Mouse (Mus musculus): ENCODE results near the gene Cyfip2. TPM values are rescaled to one million over a fixed set of nuclear protein-coding genes. Genes with fewer than 3 reads are reported as not detected.
"Not testable (repeated sequence)": the region's sequence is repeated elsewhere in the genome, so short reads cannot be mapped to it uniquely, and the experiment has no call there.

Gene Cyfip2
- total and polyA plus RNA-seq, 2 experiments = 0.55 to 0.71 TPM

DNA sequence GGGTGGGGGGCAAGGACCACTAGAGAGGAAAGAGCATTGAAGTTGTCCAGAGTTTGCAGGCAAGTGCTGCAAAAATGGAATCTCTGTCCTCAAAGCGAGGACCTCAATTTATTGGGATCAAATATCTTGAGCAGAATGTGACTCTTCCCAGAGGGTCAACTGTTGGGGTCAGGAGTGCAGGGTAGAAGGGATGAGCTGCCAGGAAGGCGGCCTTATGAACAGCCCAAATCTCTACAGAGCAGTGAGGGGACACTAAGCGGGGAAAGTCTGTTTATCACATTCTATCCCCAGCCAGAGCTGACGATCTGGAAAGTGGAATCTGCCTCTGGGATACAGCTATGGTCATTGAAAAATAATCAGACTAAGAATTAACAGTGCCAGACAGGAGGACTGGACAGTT, 118.5 kb downstream of the Cyfip2 start:
- Histone ChIP-seq H3K4me1 (ENCODE audit: control insufficient read depth, insufficient read depth, low read length) (no peaks in the 10 kb centered on the region), H3K27me3 (ENCODE audit: control insufficient read depth, insufficient read depth, low read length) (no peaks in the 10 kb centered on the region), H3K79me2 (ENCODE audit: control insufficient read depth, insufficient read depth, low read length) (no peaks in the 10 kb centered on the region), H3K9ac (ENCODE audit: low read depth, low read length) (no peak overlapping the region), H3K36me3 (ENCODE audit: control insufficient read depth, insufficient read depth, low read length) (no peaks in the 10 kb centered on the region), H3K4me3 (ENCODE audit: insufficient read depth, low read depth, low read length) (no peak overlapping the region), H3K27ac (replicated peaks; ENCODE audit: insufficient read depth, low read depth, low read length) (no peak overlapping the region)
- peak; percentile 14 for DNase-seq (ENCODE audit: extremely low read depth, low read depth, low spot score)
- 84% methylated on average over 4 of the region's 4 CpGs for WGBS
- no peak for TF ChIP-seq CTCF (IDR thresholded peaks at IDR 0.05; ENCODE audit: low read depth, low read length)
- no peak for TF ChIP-seq POLR2A (IDR thresholded peaks at IDR 0.05; ENCODE audit: extremely low read depth, insufficient read depth, low read length)

DNA sequence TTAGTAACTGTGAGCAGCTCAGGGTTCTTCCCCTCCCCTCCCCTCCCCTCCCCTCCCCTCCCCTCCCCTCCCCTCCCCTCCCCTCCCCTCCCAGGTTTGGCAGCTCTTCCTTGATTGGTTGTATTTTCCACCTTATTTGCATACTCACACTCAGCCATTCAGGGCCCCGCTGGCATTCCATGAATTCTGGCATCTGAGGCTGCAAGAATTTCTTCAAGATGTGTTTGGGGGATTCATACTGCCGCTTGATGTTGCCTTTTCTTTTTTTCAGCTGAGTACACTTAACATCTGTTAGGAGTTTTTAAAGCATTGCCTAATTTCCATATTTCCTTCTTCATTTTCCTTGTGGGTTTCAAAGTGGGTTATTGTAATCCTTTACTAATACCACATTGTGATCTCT, 124.4 kb downstream of the Cyfip2 start:
- H3K9ac ChIP-seq (ENCODE audit: low read depth, low read length) = no peak overlapping the region
- no peaks in the 10 kb centered on the region for H3K4me1 ChIP-seq (ENCODE audit: control insufficient read depth, insufficient read depth, low read length)
- no peak overlapping the region for H3K27ac ChIP-seq (replicated peaks; ENCODE audit: insufficient read depth, low read depth, low read length)
- DNase-seq (ENCODE audit: extremely low read depth, low read depth, low spot score) = no peak
- no peaks in the 10 kb centered on the region for H3K36me3 ChIP-seq (ENCODE audit: control insufficient read depth, insufficient read depth, low read length)
- TF ChIP-seq POLR2A (IDR thresholded peaks at IDR 0.05; ENCODE audit: extremely low read depth, insufficient read depth, low read length) = no peak
- no peak for TF ChIP-seq CTCF (IDR thresholded peaks at IDR 0.05; ENCODE audit: low read depth, low read length)
- no peaks in the 10 kb centered on the region for H3K79me2 ChIP-seq (ENCODE audit: control insufficient read depth, insufficient read depth, low read length)
- H3K4me3 ChIP-seq (ENCODE audit: insufficient read depth, low read depth, low read length) = no peak overlapping the region
- WGBS = 90% methylated on average over 2 of the region's 2 CpGs
- H3K27me3 ChIP-seq (ENCODE audit: control insufficient read depth, insufficient read depth, low read length) = no peaks in the 10 kb centered on the region

DNA sequence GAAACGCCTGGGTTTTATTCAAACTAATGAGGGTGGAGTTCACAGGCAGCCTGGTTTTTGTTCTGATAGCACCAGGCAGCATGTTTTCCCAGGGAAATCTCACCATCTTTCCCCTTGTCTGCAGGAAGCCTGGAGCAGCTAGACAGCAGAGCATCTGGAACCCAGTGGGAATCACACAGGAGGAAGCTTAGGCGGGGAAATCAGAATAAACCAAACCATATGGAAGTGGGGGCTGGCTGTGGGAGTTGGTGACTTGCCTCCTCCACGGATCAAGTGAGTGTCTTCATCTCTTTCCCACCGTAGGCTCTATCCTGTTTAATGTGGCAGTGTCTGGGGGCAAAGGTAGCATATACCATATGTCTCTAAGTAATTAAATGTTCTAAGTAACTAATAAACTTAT, 127.2 kb downstream of the Cyfip2 start:
- H3K27me3 ChIP-seq (ENCODE audit: control insufficient read depth, insufficient read depth, low read length) = no peaks in the 10 kb centered on the region
- H3K9ac ChIP-seq (ENCODE audit: low read depth, low read length) = no peak overlapping the region
- no peaks in the 10 kb centered on the region for H3K4me1 ChIP-seq (ENCODE audit: control insufficient read depth, insufficient read depth, low read length)
- no peak for DNase-seq (ENCODE audit: extremely low read depth, low read depth, low spot score)
- no peak overlapping the region for H3K27ac ChIP-seq (replicated peaks; ENCODE audit: insufficient read depth, low read depth, low read length)
- H3K79me2 ChIP-seq (ENCODE audit: control insufficient read depth, insufficient read depth, low read length) = no peaks in the 10 kb centered on the region
- WGBS = 45% methylated on average over 4 of the region's 4 CpGs
- H3K4me3 ChIP-seq (ENCODE audit: insufficient read depth, low read depth, low read length) = no peak overlapping the region
- no peaks in the 10 kb centered on the region for H3K36me3 ChIP-seq (ENCODE audit: control insufficient read depth, insufficient read depth, low read length)
- TF ChIP-seq CTCF (IDR thresholded peaks at IDR 0.05; ENCODE audit: low read depth, low read length) (no peak), POLR2A (IDR thresholded peaks at IDR 0.05; ENCODE audit: extremely low read depth, insufficient read depth, low read length) (no peak)

DNA sequence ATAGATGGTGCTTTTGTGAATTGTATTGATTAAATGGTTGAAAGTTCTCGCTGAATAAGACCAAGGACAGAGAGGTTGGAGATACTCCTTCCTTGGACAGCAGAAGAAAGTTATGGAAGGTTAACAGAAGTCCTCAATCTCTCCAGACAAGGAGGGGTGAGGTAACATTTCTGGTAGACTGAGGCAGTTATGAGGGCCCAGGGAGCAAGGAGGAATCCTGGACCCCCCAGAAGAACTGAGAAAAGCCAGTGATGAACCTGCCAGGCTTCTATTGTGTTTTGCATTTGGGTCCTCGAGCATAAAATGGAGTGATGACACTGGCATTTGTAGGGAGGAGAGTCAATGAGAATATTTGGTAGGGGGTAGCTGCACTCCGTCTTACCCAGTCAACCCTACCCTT, 127.7 kb downstream of the Cyfip2 start:
- no peak overlapping the region for H3K4me3 ChIP-seq (ENCODE audit: insufficient read depth, low read depth, low read length)
- 89% methylated on average over 3 of the region's 3 CpGs for WGBS
- no peaks in the 10 kb centered on the region for H3K4me1 ChIP-seq (ENCODE audit: control insufficient read depth, insufficient read depth, low read length)

DNA sequence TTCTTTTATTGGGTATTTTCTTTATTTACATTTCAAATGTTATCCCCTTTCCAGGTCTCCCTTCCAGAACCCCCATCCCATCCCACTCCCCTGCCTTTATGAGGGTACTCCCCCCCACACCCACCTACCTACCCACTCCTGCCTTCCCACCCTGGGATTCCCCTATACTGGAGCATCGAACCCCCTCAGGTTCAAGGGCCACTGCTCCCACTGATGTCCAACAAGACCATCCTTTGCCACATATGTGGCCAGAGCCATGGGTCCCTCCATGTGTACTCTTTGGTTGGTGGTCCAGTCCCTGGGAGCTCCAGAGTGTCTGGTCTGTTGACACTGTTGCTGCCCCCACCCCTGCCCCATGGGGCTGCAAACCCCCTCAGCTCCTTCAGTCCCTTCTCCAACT, 130.6 kb downstream of the Cyfip2 start:
- H3K27ac ChIP-seq (replicated peaks; ENCODE audit: insufficient read depth, low read depth, low read length); H3K9ac ChIP-seq (ENCODE audit: low read depth, low read length); H3K27me3 ChIP-seq (ENCODE audit: control insufficient read depth, insufficient read depth, low read length); H3K36me3 ChIP-seq (ENCODE audit: control insufficient read depth, insufficient read depth, low read length); H3K79me2 ChIP-seq (ENCODE audit: control insufficient read depth, insufficient read depth, low read length); H3K4me1 ChIP-seq (ENCODE audit: control insufficient read depth, insufficient read depth, low read length); DNase-seq (ENCODE audit: extremely low read depth, low read depth, low spot score); H3K4me3 ChIP-seq (ENCODE audit: insufficient read depth, low read depth, low read length): not testable (repeated sequence)
- WGBS = 79% methylated on average over 1 of the region's 1 CpGs

More for the DNA sequence above, 127.7 kb downstream of the Cyfip2 start:
- Histone ChIP-seq H3K27ac (replicated peaks; ENCODE audit: insufficient read depth, low read depth, low read length) (no peak overlapping the region), H3K79me2 (ENCODE audit: control insufficient read depth, insufficient read depth, low read length) (no peaks in the 10 kb centered on the region), H3K27me3 (ENCODE audit: control insufficient read depth, insufficient read depth, low read length) (no peaks in the 10 kb centered on the region), H3K36me3 (ENCODE audit: control insufficient read depth, insufficient read depth, low read length) (no peaks in the 10 kb centered on the region), H3K9ac (ENCODE audit: low read depth, low read length) (no peak overlapping the region)
- TF ChIP-seq CTCF (IDR thresholded peaks at IDR 0.05; ENCODE audit: low read depth, low read length) (no peak), POLR2A (IDR thresholded peaks at IDR 0.05; ENCODE audit: extremely low read depth, insufficient read depth, low read length) (no peak)
- DNase-seq (ENCODE audit: extremely low read depth, low read depth, low spot score) = no peak

DNA sequence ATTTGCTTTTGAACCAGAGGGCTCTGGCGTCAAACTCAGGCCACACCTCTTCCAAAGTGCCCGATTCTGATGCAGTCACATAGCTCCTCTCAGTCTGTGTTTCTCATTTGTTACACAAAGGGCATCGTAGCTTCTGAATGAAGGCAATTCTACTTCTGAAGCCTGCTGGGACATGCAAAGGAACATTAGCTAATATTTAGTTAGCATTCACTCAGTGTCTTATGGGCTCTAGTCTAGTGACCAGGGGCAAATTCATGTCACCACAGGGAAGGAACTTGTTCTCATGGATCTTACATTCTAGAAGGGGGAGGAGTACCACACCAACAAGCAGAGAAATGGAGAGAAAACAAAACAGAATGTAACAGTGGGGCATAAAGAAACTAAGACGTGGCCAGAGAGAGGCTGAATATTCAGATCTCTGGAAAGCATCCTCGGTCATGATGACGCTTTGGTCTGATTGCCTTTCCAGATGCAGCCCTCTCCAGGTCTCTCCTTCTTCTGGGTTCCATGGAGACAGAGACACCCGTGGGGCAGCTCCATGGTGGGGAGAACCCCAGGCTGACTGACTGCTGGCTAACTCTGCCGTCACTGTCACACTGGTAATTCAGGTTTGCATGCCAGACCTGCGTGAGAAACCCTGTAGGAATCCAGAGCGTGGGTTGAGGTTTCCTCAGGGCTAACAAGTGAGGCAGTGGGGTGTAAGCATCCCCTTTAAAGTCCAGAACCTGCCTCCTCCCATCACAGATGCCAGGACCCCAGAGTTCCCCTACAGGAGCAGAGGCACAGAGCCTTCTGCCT, 135.2 kb downstream of the Cyfip2 start:
- Histone ChIP-seq H3K4me1 (ENCODE audit: control insufficient read depth, insufficient read depth, low read length) (no peaks in the 10 kb centered on the region), H3K27me3 (ENCODE audit: control insufficient read depth, insufficient read depth, low read length) (0 out of 2 replicates have a peak, but pooled peaks cover 2% of the 10 kb centered on the region), H3K36me3 (ENCODE audit: control insufficient read depth, insufficient read depth, low read length) (no peaks in the 10 kb centered on the region), H3K79me2 (ENCODE audit: control insufficient read depth, insufficient read depth, low read length) (no peaks in the 10 kb centered on the region), H3K27ac (replicated peaks; ENCODE audit: insufficient read depth, low read depth, low read length) (no peak overlapping the region), H3K4me3 (ENCODE audit: insufficient read depth, low read depth, low read length) (no peak overlapping the region), H3K9ac (ENCODE audit: low read depth, low read length) (no peak overlapping the region)
- 85% methylated on average over 10 of the region's 10 CpGs for WGBS
- no peak for DNase-seq (ENCODE audit: extremely low read depth, low read depth, low spot score)
- TF ChIP-seq CTCF (IDR thresholded peaks at IDR 0.05; ENCODE audit: low read depth, low read length) (no peak), POLR2A (IDR thresholded peaks at IDR 0.05; ENCODE audit: extremely low read depth, insufficient read depth, low read length) (no peak)

Data from liver, adult 2 months (tissue).